Mouse (Mus musculus) c-Kit-positive CD71-positive TER-119-positive erythroid progenitor cells, embryonic 14.5 days (primary cell): ENCODE data around the gene Ppih.

Experiments
- DNase-seq: peaks from one replicate; pipeline ENCODE4 v3.0.0-alpha.2; 2013; ENCODE audit warnings: low spot score

Gene Ppih

DNA sequence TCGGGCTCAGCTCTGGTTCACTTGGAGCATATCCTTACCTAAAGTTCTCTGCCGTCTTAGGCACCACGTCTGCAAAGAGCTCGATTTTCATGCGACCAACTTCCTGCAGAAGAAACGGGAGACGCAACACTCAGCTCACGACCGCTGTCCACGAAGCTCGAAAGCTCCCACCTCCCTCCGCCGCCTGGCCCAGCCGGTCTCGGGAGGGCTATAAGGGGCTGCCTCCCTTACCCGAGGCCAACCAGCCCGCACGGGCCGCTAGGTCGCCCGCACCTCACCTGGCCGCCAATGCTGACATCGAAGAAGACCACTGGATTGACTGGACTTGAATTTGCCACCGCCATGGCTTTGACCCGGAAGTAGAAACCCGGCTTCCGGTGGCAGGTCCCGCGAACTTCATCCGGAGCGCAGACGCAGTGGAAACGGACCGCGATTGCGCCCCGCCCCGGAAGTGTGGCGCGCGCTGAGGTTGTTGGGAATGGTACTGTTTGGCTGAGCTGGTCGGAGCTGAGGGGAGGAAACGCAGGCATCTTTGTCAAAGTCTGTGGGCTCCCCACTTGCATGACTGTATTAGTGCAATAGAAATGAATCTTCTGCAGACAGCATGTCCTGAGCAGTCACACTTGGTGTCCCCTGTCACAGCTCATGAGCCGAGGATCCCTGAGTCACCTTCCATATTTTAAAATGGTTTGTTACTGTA lies at the start of gene Ppih:
Gene Ppih (minus strand): TSS at position 416 of the 700 bp plus-strand sequence.
- DNase-seq: peak; percentile 90

DNA sequence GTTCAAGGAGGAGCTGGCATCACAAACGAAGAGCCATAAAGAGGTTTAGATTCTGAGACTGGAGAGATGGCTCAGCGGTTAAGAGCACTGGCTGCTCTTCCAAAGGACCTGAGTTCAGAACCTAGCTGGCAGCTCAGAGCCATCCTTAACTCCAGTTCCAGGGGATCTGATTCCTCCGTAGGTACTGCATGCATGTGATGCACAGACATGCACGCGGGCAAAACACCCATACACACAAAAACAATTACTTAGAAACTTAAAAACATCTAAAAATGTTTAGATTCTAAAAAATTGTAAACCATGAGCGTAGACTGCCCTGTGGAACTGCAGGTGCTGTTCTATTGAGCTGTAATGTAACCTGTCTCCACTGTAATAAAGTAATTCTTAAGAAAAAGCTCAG lies 49.1 kb upstream of the Ppih start:
- DNase-seq: no peak

DNA sequence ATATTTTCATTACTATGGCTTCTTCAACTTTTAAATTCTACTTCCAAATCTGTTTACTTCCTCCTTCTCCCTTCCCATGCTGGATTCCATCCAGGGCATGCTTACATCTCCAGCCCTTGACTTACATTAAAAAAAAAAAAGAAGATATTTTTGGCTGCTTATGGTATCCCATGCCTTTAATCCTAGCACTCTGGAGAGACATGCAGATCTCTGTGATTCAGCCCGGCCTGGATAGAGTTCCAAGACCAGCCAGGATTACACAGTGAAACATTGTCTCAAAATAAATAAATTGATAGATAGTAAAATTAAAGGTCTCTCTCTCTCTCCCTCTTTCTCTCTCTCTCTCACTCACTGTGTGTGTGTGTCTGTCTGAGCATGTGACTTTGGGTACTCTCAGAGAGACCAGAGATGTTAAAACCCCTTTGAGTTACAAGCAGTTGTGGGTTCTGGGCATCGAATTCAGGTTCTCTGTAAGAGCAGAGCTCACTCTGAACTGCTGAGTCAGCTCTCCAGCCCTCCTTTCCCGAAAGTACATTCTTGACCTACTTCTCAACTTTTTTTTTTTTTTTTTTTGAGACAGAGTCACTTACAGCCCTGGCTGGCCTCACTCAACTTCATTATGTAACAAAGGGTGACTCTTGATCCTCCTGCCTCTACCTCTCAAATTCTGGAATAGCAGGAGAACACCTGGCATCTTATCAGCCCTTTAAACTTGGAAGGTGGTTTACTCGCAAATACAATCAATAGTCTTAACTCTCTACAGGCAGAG lies 46.6 kb upstream of the Ppih start:
- no peak for DNase-seq

DNA sequence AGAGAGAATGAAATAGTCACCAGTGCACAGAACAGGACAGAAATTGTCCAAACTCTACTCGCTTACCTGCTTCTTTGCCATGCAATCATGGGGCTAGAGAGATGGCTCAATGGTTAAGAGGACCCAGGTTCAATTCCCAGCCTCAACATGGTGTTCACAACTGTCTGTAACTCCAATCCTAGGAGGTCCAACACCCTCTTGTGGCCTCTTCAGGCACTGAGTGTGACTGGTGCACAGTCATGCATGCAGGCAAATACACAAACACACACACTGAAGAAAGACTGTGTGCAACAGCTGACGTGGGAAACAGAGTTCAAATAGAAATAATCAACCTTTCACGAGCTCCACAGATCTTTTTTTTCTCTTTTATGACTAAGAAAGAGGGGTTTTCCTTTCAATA lies 41.9 kb upstream of the Ppih start:
- no peak for DNase-seq

DNA sequence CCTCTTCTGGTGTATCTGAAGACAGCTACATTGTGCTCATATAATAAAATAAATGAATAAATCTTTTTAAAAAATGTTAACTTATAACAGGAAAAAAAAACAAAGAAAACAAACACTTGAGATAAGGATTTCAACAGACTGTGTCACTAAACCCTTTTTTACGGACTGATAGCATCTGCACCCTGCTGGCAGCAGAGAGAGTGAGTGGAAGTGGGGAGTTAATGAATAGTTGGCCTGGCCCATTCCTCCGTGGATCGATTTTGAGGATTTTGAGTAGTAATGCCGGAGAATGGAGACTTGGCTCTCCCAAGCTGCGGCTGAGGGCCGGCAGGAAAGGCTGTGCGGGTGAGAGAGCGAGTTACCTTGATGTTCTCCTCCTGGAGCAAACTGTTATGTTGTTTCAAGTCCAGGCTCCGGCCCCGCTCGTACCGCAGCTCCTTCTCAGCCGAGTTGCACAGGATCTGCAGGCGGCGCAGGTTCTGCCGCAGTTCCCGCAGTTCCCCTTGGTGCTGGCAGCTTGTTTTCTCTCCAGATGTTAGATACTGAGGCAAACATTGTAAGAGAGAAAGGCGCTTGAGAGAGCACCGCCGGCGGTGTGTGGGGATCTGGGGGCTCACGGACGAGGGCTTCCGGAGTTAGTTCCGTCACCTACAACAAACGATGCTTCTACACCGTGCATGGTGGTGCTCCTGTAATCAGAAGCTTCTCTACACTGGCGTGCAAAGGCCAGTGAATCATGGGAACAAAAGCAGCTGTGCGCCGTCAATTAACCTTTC lies 39.0 kb upstream of the Ppih start:
- no peak for DNase-seq

DNA sequence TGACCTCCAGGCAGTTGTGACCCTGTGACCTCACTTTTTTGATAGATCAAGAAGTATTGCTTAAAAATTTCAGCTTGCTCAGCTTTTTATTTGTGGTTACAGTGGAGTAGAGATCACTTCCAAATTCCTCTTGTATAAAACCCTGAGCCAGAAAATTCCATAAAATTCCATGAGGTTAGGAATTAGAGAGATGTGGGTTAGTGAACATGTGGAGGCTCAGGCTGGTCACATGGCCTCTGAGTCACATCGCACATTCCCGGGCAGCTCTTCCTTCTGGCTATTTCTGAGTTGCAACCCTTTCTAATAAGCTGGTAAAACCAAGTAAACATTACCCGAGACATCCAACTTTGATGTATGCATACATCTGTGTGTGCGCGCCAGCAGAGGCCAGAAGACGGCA lies 25.2 kb upstream of the Ppih start:
- no peak for DNase-seq

DNA sequence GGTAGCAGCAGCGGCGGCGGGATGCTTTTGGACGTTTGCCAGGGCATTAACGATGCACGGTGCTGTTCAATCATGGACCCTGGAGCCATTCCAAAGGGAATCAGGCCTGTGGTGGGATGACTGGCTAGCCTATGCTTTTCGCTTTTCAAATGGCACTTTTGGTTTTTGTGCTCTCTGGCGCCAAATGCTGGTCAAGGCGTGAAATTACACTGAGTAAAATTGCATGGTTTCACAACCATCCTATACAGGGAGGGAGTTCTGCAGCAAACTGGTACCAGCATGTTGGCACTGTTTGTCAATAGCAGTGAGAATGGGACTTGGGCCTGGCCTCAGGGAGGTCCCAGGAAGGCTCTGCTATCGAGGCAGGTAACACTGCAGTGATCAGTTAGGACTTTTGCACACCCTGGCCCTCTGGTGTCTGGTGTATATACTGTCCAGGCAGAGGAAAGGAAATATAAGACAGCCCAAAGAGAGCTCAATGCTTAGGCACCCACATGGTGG lies 18.6 kb upstream of the Ppih start:
- DNase-seq: peak; percentile 26

DNA sequence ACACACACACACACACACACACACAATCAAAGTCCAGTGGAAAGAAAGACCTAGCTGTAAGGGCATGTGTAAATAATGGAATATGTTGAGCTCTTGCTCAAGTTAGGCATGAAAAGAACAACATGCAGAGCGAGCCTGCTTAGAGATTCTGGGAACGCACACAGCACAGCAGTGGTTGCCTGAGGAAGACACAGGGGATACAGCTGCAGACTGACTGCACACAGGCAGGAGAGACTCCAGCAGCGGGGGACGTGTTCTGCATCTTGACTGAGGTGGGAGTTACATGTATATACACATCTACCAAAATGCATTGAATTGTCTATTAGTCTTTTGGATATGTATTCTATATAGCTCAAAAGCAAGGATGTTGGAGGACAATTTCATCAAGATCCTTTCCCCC lies 18.1 kb upstream of the Ppih start:
- no peak for DNase-seq

DNA sequence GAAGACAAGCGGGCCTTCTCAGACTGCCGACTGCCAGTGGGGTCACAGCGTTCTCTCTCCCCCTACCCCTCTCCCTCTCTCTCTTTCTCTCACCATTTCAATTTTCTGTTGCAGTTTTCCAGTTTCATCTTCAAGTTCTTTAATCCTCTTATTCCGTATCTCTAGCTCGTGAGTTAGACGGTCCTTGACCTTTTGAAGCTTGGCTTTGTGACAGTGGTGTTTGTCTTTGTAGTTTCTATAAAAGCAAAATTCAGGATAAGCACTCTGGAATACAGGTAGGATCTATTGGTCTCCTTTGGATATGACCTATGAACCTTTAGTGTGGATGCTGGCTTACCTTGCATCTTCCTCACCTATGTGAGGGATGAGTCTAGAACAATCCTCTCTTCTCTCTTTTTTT lies 13.1 kb upstream of the Ppih start:
- DNase-seq: no peak

DNA sequence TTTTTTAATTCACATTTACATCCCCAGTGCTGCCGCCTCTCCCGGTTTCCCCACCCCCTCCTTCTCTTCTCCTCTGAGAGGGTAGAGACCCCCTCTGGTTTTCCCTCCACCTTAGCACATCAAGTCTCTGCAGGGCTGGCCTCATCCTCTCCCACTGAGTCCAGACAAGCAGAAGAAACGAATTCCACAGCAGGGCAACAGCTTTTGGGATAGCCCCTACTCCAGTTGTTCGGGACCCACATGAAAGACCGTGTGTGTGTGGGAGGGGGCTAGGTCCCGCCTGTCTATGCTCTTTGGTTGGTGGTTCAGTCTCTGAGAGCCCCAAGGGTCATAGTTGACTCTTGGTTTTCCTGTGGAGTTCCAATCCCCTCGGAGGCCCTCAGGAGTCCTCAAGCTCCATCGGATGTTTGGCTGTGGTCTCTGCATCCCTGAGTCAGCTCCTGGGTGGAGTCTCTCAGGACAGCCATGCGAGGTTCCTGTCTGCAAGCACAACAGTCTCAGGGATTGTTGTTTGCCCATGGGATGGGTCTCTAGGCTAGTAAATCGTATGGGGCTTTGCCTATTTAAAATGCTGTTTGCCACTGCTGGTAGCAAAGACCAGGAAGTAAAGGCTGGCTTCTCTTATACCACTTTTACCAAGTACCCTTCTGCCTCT lies 677 bp upstream of the Ppih start:
- no peak for DNase-seq

DNA sequence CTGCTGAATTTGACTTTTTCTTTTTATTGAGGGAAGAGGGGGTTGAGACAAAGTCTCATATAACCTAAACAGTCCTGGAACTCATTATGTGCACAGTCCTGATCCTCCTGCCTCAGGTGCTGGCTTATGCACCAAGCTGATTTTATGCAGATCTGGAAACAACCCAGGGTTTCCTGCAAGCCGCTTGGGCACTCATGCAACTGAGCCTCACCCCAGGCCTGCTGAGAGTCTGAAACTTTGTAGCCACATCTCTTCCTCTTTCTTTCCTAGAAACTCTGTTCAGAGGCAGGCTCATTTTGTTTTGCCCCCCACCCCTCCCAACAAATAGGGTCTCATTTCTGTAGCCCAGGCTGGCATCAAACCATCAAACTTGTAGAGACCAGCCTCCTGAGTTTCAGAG lies 6.6 kb downstream of the Ppih start:
- no peak for DNase-seq

DNA sequence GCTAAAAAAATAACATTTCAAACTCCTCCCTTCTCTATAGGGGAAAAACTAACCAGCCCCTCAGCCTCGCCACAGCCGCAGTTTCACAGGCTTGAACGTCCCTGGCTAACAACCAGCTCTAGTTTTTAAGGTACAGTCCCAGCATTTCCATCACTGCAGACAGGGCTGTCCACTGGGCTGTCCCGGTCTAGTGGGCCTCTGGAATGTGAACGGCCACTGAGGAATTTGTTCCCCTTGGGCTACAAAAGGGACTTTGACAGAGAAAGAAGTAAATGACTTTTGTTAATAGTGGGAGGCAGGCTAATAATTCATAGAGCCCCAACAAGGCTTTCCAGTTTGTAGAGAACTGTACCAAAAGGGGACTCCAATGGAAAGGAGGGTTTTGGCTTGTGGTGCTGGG lies 14.9 kb downstream of the Ppih start:
- DNase-seq: no peak

DNA sequence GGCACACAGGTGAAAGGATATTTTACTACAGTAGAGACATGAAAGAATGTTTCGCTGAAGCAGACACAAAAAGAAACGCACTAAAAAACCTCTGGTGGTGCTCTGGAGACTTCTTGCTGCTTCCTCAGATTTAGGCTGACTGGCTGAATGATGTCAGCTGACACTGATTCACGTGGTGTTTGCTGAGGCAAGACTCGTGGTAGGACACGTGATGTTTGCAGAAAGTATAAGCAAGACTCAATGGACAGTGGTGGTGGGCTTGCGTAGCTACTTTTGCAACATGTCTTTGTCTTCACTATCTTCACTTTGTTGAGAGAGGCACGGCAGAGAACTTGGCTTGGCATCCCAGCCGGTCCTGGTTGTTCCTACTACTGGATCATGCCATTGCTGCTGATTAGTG lies 17.1 kb downstream of the Ppih start:
- DNase-seq: no peak

DNA sequence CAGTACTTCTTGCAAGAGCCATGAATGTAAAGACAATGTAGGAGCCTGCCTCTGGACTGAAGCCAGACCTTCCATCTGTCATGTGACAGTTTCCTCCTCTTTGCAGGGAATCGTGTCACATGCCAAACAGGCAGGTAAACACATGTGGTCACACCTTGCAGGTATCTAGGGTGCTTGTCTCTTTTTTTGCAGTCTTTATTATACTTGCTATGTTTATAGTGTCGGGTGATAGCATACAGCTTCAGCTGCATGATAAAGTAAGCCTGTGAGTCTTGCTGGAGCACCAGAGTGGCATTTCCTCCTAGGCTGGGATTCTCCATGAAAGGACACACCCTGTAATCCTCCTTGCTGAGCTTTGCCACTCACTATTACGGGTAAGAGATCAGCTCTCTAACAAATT lies 18.6 kb downstream of the Ppih start:
- DNase-seq: no peak

DNA sequence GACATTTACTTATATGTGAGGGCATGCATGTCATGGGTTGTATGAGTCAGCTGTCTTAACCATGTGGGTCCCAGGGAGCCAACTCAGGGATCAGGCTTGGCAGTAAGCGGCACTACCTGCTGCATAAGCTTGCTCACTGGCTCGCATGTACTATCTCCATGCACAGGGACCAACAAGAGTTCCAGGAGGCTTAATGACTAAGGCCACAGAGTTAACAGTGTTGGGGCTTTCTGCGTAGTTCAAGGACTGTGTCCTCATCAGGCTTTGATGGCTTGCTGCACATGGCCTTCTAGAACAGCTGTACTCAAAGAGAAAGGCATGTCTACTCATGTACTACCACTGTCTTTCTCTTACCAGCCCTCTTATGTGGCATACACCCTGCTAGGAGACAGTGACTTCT lies 19.6 kb downstream of the Ppih start:
- no peak for DNase-seq

DNA sequence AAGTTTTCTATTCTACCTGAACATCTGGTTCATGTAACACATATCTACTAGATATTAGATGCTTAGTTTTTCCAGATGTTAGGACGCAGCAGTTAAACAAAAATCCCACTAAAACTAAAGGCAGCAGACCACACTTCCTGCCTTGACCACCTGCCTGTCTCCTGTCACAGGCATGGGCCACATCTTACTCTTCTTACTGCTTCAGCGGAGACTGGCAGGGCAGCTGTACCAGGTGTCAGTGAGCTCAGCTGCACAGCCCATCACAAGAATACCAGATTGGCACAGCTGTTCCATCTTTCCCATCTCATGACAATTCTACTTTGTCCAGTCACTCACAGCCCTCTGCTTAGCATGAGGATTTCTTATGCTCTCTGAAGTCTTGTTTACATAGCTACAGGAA lies 23.0 kb downstream of the Ppih start:
- no peak for DNase-seq

DNA sequence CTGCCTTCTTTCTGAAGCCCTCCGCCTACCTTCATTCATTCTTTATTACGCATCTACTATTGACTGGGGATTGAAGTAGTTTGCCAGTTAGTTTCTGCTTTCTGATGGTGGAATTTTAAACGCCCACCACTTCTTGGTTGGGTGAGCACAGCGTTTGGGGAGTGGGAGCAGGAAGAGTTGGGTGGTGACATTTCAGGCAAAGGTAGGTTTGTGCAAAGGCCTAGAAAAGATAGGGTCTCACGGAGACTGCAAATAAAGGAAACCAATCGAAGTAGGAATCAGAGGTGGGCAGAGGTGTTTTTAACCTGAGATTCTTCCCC lies 25.3 kb downstream of the Ppih start:
- DNase-seq: no peak

DNA sequence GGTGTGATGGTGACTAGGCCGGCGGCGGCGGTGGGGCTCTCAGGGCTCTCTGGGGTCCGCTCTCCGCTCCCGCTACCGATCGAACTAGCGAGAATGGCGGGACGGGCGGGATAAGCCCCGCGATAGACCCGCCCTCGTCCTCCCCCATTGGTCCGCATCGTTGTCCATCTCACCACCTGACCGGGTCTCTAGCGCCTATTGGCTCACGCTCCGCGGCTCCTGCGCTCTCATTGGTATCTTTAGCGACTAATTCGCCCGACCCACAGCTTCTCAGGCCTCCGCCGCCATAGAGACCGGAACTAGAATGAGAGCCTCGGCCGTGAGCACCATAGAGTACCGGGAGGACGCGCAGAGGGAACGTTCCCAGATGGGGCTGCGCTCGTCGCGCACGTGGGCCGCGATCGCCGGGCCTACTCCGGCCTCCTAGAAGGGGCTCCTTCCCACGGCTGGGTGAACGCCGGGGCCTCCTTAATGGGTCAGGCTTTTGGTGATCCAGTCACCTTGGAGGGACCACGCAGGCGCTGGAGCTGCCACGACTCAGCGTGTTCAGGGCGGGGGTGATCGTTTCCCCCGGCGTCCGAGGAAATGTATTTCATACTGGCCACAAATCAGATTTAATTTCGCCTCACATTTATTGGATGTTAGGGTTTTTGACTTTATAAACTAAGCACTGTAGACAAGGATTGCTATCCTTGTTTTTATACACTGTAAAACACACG lies 25.8 kb downstream of the Ppih start, which contains the start of gene Ybx1:
Gene Ybx1 (minus strand): TSS at position 190 of the 719 bp plus-strand sequence.
- DNase-seq: peak; percentile 99

DNA sequence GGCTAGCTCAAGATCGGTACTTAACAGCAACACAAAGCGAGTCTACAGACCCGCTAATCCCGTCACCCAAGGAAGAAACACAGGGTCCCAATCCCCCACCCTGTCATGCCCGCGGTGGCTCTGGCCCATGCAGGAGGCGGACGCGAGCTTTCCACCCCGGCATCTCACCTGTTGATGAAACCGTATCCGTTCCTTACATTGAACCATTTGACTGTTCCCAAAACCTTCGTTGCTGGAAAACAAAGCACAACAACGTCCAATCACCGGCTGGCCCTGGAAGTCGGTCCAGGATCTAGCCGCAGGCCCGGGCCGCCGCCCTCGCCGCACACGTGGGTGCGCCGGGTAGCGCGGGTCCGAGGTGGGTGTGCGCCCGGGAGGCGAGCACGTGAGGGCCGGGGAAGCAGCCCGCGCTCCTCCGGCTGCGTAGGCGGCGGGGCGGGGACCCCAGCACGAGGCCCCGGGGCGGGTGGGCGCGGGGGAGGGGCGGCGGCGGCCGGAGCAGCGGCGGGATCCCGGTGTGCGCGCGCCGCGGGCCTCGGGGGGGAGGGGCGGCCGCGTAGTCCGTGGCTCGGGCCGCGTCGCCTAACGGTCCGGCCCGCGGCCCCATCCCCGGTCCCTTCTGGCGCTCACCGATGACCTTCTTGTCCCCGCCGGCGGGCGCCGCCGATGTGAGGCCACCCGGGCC lies 26.6 kb downstream of the Ppih start:
- DNase-seq: peak; percentile 42

DNA sequence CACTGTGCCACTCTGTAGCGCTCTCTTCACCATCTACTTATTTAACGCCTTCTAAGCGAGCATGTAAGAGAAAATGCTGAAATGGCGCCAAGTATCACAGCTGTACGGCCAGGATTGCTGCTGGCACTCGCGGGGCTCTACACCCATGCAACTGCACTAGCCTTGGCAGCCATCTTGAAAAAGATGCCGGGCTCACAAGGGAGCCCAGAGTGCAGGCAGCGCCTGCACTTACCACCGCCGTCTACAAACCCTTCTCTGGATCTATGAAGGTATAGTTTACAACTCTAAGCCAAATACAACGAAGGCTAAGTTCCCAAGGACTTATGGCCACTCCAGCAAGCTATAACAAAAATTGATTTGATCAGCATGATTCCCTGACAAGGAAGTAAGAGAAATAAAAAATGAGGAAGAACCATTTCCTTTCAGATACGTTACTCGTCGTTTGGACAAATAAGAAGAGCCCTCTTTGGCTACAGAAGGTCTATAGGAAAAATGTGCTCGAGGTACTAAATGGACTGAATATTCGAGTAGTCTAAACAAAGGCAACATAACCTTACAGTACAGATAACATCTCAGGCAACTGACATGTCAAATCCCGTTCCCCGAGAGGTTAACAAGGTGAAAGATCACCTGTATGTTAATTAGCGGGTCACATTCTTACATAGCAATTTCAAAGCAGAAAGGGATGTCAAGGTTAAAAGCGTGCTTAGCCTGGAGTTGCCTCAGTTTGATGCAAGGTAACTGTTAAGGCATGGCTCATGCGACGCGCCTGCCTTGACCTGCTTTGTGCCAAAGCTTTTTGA lies 27.4 kb downstream of the Ppih start:
- peak; percentile 60 for DNase-seq
